Mouse (Mus musculus) heart, postnatal 0 days (tissue): ENCODE measurements around the gene Gm10065. TPM values are rescaled to one million over a fixed set of nuclear protein-coding genes. Genes with fewer than 3 reads are reported as not detected.
A peak's percentile ranks its signal among the peaks of the same experiment; 100 is the strongest.
"Not testable (repeated sequence)": the region's sequence is repeated elsewhere in the genome, so short reads cannot be mapped to it uniquely, and the experiment has no call there.

Experiments
- ATAC-seq: fragments of 200-750 bp; cut with Nextera tagmentation; 2 replicates; pipeline ENCODE4 v1.8.0; 2017; ENCODE audit warnings: low read depth, moderate number of reproducible peaks, moderate library complexity; ENCODE audit not compliant: insufficient read depth
- DNase-seq: peaks from one replicate; pipeline ENCODE4 v3.0.0-alpha.2; 2016; ENCODE audit warnings: low spot score
- H3K27ac ChIP-seq: fragments of 300-500 bp; sonication (generic); 2 replicates; pipeline ENCODE4 v1.5.1; 2014; ENCODE audit warnings: low read depth, mild to moderate bottlenecking
- H3K27me3 ChIP-seq: fragments of 300-500 bp; sonication (generic); 2 replicates; pipeline ENCODE4 v1.6.1; 2014; ENCODE audit warnings: low read length, mixed read lengths; ENCODE audit not compliant: control insufficient read depth, insufficient read depth
- H3K36me3 ChIP-seq: fragments of 300-500 bp; sonication (generic); replicated peaks from 2 replicates; pipeline ENCODE4 v1.6.1; 2014; ENCODE audit warnings: low read length, mixed read lengths; ENCODE audit not compliant: control insufficient read depth, insufficient read depth
- H3K4me1 ChIP-seq: fragments of 300-500 bp; sonication (generic); 2 replicates; pipeline ENCODE4 v1.6.1; 2014; ENCODE audit warnings: antibody characterized with exemption; ENCODE audit not compliant: control insufficient read depth, insufficient read depth
- H3K4me2 ChIP-seq: fragments of 300-500 bp; sonication (generic); 2 replicates; pipeline ENCODE4 v1.6.1; 2014; ENCODE audit warnings: low read depth, mild to moderate bottlenecking, low read length, moderate library complexity
- H3K4me3 ChIP-seq: fragments of 300-500 bp; sonication (generic); 2 replicates; pipeline ENCODE4 v1.5.1; 2014; ENCODE audit warnings: low read depth, low read length
- H3K9ac ChIP-seq: fragments of 300-500 bp; sonication (generic); replicated peaks from 2 replicates; pipeline ENCODE4 v1.6.1; 2014; ENCODE audit warnings: low read depth, low read length, mixed read lengths
- H3K9me3 ChIP-seq: fragments of 300-500 bp; sonication (generic); replicated peaks from 2 replicates; pipeline ENCODE4 v1.6.1; 2016; ENCODE audit warnings: low read length; ENCODE audit not compliant: control insufficient read depth
- CTCF ChIP-seq: IDR thresholded peaks from 2 replicates; pipeline ENCODE4 v1.5.1; 2016; ENCODE audit warnings: antibody characterized with exemption, control low read depth, low read depth
- EP300 ChIP-seq: IDR thresholded peaks from 2 replicates; pipeline ENCODE4 v1.6.1; 2016; ENCODE audit warnings: antibody characterized with exemption, low read depth
- WGBS: fragments of 180-500 bp; shearing (Covaris S2); extraction: QIAGEN DNeasy Blood & Tissue Kit; methylation state at CpG from one replicate; pipeline ENCODE4 v1.1.7; 2014; 5-methylcytosine and 5-hydroxymethylcytosine counted together
- polyA plus RNA-seq: library from polyadenylated mRNA; unstranded; fragments of >200 nt; fragmentation: Nextera tagmentation; extraction: Ambion mirVana; gene quantifications from 2 replicates; pipeline ENCODE4 v1.2.1, GENCODE M21; 2015
- total RNA-seq: library from RNA; depleted of rRNA; stranded (reverse); fragments of >200 nt; gene quantifications from 2 replicates; pipeline ENCODE4 v1.2.3, GENCODE M21; 2014; ENCODE audit warnings: low replicate concordance; rRNA removed

Gene Gm10065
- total RNA-seq = not detected in 2 replicates
- not detected in 2 replicates for polyA plus RNA-seq

DNA sequence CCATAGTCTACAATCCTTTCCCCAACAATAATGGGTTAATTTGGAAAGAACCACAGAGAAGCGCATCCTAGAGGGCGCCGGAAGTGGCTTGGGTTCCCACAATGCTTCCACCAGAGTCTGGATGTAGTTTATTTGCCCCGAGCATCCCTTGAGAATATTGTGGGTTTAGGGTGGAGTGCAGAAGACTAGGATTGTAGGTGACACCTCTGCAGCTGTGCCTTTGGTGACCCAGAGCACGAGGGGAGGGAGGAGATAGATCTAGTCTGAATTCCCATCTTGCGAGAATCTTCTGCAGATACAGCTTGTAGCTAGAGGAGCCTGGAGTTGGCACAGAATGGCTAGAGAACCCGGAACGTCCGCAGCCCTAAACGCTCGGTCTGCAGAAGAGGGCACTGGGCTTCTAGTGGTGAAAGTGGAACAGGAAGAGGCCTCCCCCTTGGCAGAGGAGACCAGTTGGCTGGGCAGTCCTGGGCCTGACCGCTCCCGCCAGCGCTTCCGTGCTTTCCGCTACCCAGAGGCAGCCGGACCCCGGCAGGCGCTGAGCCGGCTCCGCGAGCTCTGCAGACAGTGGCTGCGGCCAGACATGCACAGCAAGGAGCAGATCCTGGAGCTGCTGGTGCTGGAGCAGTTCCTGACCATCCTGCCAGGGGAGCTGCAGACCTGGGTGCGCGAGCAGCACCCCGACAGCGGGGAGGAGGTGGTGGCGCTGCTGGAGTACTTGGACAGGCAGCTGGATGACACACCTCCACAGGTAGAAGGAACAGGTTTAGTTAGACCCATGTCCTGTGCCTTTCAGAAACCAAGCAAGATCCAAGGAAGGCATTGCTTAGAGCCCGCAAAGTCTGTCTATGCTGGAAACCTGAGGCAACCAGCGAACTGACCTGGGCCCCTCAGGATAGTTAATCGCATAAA, at the start of gene Gm10065, which contains the start of gene Zkscan4:
TSS of gene Gm10065 (minus strand) at position 683 of the 912 bp plus-strand sequence.
TSS of gene Zkscan4 (plus strand) at position 149 of the 912 bp plus-strand sequence.
- 5% methylated on average over 31 of the region's 31 CpGs for WGBS
- peak; percentile 18; the same call in 1 of the 2 replicates for TF ChIP-seq CTCF
- not testable (repeated sequence) for H3K36me3 ChIP-seq

DNA sequence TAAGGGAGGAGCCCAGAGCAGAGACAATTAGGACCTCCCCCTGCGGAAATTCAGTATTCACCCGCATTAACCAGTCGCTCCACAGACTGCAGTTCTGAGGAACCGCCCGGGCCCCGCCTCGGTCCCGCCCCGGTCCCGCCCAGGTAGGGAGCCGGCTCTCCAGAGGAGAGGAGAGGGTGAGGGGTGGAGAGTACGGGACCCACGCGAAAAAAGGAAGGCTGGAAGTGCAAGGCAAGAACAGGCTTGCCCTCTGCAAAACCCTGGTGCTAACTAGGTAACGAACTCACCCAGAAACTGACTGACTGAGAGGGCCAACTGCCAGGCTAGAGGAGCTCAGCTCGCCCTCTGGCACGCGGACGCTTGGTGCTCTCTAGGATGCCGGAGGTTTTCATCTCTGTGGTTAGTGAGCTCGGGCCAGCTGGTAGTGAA, 27.0 kb upstream of the Gm10065 start:
- Histone ChIP-seq H3K9me3 (no peaks in the 10 kb centered on the region), H3K4me1 (0 out of 2 replicates have a peak, but pooled peaks cover 4% of the 10 kb centered on the region), H3K36me3 (no peaks in the 10 kb centered on the region), H3K9ac (peak overlapping the region; percentile 43), H3K4me2 (peak overlapping the region; percentile 58), H3K4me3 (peak overlapping the region; percentile 60), H3K27me3 (no peaks in the 10 kb centered on the region), H3K27ac (peak overlapping the region; percentile 74)
- WGBS = under 1% methylated on average over 21 of the region's 21 CpGs
- TF ChIP-seq CTCF (no peak), EP300 (peak; percentile 66; the same call in 1 of the 2 replicates)
- ATAC-seq (peak; percentile 99), DNase-seq (peak; percentile 85)

More for the DNA sequence above, at the start of gene Gm10065, which contains the start of gene Zkscan4:
- Histone ChIP-seq H3K27ac (peak within 1 kb of the TSS; percentile 78), H3K9ac (peak within 1 kb of the TSS; percentile 43), H3K4me2 (peak within 1 kb of the TSS; percentile 64), H3K4me3 (peak within 1 kb of the TSS; percentile 56)
- not testable (repeated sequence) for H3K9me3 ChIP-seq, H3K27me3 ChIP-seq, H3K4me1 ChIP-seq
- DNase-seq (peak; percentile 50), ATAC-seq (peak; percentile 84)

DNA sequence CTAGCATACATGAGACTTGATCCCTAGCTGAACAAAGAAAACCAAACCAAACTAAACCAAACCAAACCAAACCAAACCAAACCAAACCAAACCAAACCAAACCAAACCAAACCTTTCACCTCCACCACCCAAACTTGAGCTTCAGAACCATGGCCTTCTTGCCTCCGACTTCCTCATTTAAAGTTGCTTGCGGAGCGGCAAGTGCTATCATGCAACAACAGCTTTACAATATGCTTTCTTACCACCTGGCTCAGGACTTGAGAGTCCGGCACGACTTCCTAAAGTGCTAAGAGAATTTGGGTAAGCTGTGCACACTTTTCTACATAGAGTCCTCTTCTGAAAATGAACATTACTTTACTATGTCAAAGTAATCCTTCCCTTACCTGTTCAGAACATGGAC, 23.1 kb upstream of the Gm10065 start:
- Histone ChIP-seq H3K36me3 (no peaks in the 10 kb centered on the region), H3K27me3 (no peaks in the 10 kb centered on the region), H3K9me3 (no peaks in the 10 kb centered on the region), H3K4me2 (no peak overlapping the region), H3K9ac (no peak overlapping the region), H3K4me3 (no peak overlapping the region), H3K4me1 (0 out of 2 replicates have a peak, but pooled peaks cover 4% of the 10 kb centered on the region), H3K27ac (no peak overlapping the region)
- TF ChIP-seq EP300 (no peak), CTCF (no peak)
- ATAC-seq (no peak), DNase-seq (no peak)
- 80% methylated on average over 5 of the region's 5 CpGs for WGBS

DNA sequence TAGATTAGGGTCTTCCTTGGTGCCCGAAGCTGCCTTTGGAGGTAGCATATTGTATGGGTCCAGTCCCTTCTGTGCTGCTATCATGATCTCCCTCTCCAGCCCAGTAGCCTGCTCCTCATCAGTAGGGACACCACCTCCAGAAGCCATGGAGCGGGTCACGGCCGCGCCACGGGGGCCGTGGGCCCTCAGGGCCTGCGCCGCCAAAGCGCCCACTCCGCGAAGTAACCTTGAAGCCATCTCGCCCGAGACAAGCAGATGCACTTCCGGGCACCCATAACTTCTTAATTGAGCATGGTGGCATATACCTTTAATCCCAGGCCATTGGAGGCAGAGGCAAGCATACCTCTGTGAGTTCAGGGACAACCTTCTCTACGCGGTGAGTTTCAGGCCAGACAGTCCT, 21.9 kb upstream of the Gm10065 start, which contains the start of gene Gm11273:
TSS of gene Gm11273 (minus strand) at position 237 of the 400 bp plus-strand sequence.
- H3K9me3 ChIP-seq, H3K9ac ChIP-seq, H3K4me3 ChIP-seq, H3K27me3 ChIP-seq, ATAC-seq, H3K27ac ChIP-seq, H3K4me2 ChIP-seq, DNase-seq, H3K36me3 ChIP-seq, H3K4me1 ChIP-seq: not testable (repeated sequence)
- WGBS = 84% methylated on average over 17 of the region's 17 CpGs

DNA sequence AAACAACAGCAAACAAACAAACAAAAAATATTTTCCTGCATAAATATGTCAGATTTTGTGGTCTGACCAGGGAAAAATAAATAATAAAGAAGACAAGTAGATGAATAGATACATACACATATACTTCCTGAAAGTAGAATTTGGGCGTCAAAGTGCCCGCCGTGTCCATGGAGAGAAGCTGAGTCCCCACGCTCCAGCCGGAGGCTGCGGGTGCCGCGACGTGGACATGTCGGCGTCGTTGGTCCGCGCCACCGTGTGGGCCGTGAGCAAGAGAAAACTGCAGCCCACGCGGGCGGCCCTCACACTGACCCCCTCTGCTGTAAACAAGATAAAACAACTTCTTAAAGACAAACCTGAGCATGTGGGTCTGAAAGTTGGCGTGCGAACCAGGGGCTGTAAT, 15.8 kb upstream of the Gm10065 start, which contains the start of gene AK157302:
TSS of gene AK157302 (plus strand) at position 144 of the 400 bp plus-strand sequence.
- Histone ChIP-seq H3K9ac (no peak within 1 kb of the TSS), H3K4me2 (no peak within 1 kb of the TSS), H3K4me3 (no peak within 1 kb of the TSS), H3K27me3 (no peaks in the 10 kb centered on the region), H3K9me3 (no peaks in the 10 kb centered on the region), H3K36me3 (no peaks in the 10 kb centered on the region), H3K4me1 (no peaks in the 10 kb centered on the region), H3K27ac (no peak within 1 kb of the TSS)
- WGBS = 92% methylated on average over 21 of the region's 21 CpGs
- DNase-seq (no peak), ATAC-seq (no peak)
- no peak for TF ChIP-seq CTCF
- no peak for TF ChIP-seq EP300
